Mouse (Mus musculus): Measurements from ENCODE around the gene Hoxc5.

The Hoxc5 gene

DNA sequence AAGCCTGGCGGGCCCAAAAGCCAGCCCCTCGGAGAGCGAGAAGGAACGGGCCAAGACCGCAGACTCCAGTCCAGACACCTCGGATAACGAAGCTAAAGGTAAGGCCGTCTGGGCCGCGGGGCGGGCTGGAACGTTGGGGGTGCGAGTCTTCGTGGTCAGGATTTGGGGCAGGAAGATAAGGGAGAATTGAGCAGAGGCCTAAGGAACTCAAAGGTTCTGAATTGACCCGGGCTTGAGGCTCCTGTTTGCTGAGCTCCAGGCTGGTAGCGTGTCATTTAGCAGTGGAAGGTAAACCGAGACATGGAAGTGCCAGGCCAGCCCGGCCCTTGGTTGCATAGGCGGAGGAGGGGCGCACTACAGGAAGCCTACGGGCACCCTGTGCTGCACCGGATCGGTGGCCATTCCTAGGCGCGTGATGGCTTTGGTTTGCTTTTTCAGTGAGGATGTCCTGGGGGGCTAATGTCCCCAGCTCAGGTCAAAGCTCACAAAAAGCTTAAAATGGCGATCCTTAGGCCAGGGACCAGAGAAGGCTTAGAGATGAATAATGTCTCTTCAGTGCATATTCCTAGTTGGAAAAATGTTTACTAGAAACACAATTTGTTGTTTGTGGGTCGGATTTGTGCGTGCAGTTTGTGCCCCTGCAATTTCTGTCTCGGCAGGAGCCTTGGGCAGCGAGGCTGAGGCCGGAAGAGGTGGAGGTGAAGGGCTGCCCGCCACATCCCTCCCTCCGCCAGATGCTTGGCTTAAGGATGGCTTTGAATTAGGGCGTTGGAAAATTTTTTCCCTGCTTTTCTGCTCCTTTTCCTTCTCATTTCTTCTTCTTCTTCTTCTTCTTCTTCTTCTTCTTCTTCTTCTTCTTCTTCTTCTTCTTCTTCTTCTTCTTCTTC, 511 bp downstream of the Hoxc5 start:
- DNase-seq (ENCODE audit: low spot score) = no peak

DNA sequence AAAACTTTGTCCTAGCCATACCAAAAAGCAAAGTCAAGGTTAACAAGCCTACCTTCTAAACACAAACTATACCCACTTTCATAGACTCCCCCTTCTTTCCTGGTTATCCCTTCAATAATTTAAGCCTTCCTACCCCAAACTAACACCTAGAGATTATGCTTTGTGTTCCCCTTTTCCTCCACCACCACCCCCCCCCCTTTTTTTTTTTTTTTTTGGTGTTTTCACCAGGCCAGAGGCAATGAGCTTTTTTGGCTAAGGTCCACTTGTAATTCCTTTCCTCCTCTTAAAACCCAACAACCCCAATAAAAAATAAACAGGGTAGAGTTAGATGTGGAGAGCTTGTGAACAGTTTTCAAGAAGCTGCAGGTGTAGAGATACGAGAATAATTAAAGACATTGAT, 2.1 kb downstream of the Hoxc5 start:
- DNase-seq (ENCODE audit: low spot score) = no peak

DNA sequence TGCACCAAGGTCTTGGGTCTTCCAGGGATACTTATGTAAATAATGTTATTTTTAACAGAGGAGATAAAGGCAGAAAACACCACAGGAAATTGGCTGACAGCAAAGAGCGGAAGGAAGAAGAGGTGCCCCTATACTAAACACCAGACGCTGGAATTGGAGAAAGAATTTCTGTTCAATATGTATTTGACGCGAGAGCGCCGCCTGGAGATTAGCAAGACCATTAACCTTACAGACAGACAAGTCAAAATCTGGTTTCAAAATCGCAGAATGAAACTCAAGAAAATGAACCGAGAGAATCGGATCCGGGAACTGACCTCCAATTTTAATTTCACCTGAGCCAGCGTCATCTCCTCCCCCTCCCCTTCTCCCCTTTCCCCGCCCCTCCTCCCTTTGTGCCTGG, 3.5 kb downstream of the Hoxc5 start:
- DNase-seq (ENCODE audit: low spot score) = no peak

DNA sequence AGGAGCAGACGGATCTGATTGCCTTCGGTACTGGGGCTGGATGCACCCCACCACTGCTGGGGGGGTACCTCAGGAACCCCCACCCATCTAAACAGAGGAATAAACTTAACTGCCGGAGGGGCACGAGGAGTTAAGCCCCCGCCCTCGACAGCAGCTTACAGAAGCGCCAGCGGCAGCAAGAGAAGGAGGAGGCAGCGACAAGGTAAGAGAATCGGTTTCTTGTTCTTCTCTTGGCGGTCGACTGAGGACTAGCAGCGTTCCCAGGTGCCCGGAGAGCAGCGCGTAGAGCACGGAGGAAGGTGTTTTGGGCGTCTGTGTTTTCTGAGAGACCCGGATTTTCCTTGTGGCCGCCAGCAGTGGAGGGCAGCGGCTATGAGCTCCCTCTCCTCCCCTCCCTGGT, 5.0 kb downstream of the Hoxc5 start:
- DNase-seq (ENCODE audit: low spot score) = no peak

DNA sequence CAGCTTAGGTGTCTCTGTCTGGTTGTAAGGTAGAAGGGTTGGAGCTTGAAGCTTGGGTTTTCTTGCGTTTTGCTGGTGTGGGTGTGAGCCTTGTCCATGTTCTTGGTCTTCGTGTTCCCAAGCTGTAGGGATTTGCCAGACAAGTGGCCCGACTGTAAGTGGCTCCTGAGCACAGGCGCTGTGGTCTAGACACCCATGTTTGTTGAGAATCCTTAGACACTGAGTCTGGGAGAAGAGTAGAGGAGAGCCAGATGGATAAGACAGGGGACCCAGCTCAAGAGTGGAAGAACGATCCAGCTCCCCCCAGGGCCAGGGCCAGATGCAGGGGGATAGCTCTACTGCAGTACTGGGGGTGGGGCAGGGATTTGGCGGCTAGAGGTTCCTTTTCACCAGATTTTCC, 5.5 kb downstream of the Hoxc5 start:
- no peak for DNase-seq (ENCODE audit: low spot score)

DNA sequence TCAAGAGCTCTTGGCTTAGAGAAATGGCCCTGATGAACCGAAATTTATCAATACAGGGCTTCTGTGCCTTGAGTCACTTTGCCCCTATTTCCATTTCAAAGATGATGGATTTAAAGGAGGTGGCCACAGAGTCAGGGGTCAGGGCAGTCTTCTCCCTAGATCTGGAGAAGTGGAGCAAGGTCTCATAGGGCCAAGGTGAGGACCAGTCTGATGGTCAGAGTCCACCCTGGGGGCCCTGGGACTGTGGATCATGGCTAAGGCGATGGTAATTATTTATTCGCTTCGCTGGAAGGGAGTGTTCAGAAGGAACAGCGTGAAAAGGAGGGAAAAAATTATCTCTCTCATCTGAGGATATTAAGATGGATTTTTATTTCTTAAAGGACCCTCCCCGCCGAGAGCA, 7.8 kb downstream of the Hoxc5 start:
- DNase-seq (ENCODE audit: low spot score) = no peak

DNA sequence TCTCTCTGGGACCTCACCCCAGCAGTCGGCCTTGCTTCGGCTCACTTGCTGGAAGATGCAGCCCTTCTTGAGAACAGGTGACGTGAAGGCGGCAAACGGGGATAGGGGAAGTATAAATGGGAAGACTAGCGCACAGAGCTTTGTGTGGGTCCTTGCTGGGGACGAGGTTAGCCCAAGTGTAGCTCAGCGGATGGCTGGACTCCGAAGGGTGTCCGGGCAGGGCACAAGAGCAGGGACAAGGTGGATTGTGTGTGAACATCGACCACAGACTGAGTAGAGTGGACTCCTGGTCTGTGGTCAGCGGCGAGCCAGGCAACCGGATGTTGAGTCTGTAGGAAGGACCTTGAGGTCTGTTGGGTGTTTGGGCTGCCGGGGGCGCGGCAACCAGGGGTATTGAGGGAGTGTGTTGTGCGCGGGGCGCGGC, 8.5 kb downstream of the Hoxc5 start:
- no peak for DNase-seq (ENCODE audit: low spot score)

DNA sequence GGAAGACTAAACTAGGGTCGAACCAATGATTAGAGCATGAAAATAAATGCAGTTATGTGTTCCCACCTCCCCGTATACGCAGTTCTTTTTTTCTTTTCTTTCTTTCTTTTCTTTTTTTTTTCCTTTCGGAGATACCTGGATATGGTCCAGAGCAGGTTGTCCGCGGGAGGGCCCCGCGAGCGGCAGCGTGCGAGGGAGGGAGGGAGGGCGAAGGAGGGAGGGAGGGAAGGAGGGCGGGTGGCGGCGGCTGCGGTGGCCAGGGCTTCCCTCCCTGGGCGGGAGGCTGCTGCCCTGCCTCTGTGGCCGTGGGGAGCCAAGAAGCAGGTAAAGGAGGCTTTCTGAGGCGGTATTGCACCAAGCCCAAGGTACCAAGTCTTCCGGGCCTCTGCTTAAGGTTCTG, 8.9 kb downstream of the Hoxc5 start, which contains the start of gene Hoxc9:
Gene Hoxc9 (plus strand): TSS at position 269 of the 400 bp plus-strand sequence.
- DNase-seq (ENCODE audit: low spot score) = no peak

DNA sequence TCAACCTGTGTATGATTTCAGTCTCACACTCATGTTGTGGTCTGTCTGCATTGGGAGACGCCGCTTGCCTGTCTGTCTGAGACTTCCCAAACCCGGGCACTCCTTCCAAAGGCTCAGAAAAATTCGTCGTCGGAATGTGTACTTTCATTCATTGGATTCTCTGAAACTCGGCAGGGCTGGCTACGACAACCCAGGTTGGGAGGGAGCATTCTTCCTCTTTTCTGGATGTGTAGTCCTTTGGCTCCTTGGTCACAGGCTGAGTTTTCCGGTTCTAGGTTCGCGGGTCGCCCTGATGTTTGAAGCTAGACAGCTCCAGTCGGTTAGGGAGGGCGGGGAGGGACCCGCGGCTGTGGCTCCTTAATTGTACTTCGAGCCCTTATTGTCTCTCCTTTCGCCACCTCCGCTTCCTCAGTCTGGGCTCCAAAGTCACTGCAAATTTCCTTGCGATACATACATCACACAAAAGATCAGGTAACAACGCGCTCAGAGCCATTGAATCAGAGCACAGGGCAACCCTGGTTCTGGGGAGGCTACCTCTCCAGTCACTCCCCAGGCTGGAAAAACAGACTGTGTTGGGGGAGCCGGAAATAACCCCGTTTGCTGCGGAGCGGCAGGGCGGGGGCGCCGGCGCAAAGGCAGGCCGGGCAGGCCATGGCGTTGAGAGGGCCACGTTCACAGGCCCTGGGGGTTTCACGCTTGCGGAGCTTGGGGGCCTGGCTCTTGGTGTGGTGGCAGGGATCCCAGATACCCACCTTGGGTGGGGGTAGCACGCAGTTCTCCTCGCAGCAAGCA, 9.6 kb downstream of the Hoxc5 start:
- no peak for DNase-seq (ENCODE audit: low spot score)

DNA sequence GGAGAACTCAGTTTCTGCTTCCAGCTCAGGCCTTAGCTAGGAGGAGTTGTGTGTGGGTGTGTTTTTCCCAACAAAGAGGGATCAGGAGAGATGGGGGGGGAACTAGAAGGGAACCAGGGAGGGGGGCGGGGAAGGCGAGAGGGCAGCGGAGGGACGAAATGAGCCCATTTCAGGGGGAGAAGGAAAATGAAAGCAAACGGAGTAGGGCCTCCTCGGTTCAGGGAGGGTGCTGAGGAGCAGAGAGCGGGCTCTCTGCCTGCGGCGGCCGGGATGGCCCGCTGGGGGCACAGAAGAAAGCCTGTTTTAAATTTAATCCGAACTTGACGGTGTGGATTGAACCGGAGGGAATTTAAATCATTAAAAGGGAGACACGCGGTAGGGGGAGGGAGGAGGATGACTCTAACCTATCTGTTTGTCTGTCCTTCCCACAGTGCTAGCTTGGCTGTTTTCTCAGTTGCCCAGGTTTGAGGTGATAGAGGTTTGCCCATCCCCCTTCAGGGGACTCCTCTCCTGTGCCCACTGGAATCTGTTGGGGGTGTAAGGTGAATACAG, 10.3 kb downstream of the Hoxc5 start:
- no peak for DNase-seq (ENCODE audit: low spot score)

DNA sequence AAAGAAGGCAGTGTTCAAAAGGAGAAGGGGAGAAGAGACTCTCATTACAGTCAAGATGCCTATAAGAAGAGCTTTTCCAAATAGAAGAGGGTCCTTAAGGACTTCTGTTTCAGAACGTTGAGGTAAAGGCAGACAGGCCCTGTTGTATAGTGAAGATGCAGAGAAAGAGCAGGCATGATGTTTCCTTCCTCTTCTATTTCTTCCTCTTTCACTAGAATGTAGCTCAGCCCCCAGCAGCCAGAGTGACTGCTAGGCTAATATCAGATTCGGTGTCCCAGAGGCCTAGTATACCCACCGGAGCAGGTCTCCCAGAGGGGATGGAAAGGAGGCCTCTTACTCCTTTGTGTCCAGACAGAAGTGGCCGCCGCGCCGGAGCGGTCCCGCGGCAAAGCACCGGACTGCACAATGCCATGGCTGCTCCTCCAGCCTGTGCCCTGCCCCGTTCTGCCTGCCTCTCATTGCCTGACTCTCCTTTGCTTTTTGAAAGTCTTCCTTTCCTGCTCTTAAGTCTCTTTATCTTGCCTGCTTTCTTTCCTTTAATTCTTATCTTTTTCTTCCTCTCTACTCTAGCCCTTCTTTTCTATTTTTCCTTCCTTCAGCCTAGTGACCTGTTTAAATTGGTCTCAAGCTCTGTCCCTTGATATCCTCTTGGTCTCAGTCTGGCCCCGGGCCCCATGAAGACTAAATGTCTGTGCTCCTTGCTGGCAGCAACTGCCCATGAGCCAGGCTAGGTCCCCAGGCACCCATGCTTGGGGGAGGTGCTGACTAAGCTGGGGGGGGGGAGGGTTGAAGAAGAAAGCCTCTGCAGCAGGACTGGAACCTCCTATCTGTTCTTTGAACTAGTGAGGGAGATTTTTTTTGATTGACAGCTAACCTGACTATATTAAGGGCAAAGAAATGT, 11.6 kb downstream of the Hoxc5 start:
- no peak for DNase-seq (ENCODE audit: low spot score)

DNA sequence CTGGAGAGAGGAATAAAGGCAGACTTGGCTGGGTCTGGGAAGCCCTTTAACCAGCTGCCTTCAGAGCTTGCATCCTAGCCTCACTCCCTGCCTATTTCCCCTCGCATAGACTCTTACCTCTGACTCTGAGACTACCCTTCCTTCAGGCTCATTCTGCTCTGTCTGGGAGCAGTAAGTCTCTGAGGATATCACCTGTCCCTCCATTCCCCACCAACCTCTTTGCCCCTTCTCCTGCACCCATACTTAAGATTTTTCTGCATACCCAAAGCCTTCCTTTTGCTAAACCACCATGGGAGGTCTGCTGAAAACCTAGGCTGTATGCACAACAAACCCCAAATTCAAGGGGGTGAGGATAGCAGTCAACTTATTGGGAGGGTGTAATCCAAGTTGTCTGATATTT, 12.7 kb downstream of the Hoxc5 start:
- no peak for DNase-seq (ENCODE audit: low spot score)

DNA sequence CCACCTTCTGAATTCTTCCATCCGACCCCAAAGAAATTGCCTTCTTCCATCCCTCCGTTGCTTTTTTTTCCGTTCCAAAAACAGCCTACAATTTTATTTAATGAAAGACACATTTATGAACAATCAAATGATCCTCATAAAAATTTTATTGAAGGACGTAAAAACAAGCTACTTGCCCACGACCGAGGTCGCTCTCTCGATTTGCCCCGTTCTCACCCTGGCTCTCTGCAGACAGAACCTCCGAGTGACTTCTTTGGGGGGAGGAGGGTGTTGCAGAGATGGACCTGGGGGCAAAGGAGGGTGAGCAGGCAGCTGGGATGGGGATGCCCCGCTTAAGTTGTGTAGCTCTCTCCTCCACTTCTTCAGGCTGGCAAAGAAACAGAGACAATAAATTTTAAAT, 13.1 kb downstream of the Hoxc5 start:
- no peak for DNase-seq (ENCODE audit: low spot score)

DNA sequence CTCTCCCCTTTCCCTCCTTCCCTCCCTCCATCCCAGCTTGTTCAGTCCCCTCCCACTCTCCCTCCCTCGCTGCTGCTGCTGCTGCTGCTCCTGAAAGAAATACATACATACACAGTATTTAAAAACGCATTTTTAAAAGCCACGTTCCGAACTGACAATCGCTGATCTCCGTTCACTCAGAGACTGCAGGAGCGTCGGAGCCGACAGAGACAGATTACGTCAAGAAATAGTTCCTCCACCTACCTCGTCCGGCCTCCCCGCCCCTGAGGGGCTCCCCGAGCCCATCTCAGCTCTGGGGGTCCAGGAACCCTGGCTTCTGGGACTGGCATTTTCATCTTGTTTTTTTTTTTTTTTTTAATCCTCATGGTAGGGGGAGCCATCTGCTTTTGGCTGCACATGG, 13.7 kb downstream of the Hoxc5 start:
- no peak for DNase-seq (ENCODE audit: low spot score)

DNA sequence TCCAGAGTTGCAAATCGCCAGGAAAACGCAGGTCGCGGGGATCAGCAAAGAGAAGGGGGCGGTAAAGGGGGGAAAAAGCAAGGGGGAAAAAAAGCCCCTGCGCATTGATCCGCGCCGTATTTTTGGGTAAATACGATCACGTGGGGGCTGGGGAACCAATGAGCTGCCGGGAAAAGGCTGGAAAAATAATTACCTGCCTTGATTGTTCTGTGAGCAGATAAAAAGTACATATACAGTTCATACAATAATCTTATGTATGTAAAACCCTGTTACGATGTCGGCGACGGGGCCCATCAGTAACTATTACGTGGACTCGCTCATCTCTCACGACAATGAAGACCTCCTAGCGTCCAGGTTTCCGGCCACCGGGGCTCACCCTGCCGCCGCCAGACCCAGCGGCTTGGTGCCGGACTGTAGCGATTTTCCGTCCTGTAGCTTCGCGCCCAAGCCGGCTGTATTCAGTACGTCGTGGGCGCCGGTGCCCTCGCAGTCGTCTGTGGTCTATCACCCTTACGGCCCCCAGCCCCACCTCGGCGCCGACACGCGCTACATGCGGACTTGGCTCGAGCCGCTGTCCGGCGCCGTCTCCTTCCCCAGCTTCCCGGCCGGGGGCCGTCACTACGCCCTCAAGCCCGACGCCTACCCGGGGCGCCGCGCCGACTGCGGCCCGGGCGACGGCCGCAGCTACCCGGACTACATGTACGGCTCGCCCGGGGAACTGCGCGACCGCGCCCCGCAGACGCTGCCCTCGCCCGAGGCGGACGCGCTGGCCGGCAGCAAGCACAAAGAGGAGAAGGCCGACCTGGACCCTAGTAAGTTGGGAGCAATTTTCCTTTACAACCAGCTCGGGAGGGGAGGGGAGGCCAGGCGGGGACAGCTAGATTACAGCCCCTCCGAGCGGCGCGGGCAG, 14.4 kb downstream of the Hoxc5 start:
- no peak for DNase-seq (ENCODE audit: low spot score)

DNA sequence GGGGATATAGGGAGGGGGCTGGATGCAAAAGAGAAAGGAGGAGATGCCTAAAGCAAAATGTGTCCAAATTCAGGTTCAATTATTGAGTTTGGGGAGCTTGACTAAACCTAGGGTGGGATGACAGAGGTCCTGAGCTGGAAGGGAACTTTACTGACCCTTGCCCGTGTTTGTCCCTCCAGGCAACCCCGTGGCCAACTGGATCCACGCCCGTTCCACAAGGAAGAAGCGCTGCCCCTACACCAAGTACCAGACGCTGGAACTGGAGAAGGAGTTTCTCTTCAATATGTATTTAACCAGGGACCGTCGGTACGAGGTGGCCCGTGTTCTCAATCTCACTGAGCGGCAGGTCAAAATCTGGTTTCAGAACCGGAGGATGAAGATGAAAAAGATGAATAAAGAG, 16.5 kb downstream of the Hoxc5 start:
- DNase-seq (ENCODE audit: low spot score) = no peak

DNA sequence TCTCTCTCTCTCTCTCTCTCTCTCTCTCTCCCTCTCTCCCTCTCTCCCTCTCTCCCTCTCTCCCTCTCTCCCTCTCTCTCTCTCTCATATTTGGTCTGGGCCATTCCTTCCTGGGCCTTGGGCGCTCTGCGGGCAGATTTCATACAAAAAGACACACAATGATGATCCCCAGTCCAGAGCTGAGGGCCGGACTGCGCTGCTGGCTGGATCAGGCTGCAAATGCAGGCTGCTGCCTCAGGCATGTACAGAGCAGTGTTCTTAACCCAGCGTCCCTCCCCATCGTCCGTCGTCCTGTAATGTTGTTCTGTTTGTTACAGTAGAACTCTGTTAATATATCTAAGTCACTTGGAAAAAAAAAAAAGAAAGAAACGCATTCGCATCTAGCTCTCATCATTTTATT, 17.3 kb downstream of the Hoxc5 start:
- no peak for DNase-seq (ENCODE audit: low spot score)

DNA sequence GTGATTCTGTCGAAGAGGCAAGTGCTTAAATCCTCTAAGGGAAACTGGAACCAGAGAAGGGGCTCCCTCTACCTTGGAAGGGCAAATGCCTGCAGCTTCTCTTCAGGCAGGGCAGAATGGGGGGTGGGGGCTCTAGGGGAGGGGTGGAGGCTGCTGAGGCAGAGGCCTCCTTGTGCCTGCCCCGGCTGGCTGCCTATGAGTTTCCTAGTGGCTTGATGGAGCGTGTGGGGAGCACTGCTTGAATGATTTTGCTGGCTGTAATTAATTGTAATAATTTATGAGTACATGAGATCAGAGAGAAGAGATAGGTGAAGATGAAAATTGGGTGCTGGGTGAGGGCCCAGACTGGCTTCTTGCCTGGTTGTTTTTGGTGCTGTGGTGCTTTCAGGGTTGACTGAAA, 17.7 kb downstream of the Hoxc5 start:
- DNase-seq (ENCODE audit: low spot score) = no peak

DNA sequence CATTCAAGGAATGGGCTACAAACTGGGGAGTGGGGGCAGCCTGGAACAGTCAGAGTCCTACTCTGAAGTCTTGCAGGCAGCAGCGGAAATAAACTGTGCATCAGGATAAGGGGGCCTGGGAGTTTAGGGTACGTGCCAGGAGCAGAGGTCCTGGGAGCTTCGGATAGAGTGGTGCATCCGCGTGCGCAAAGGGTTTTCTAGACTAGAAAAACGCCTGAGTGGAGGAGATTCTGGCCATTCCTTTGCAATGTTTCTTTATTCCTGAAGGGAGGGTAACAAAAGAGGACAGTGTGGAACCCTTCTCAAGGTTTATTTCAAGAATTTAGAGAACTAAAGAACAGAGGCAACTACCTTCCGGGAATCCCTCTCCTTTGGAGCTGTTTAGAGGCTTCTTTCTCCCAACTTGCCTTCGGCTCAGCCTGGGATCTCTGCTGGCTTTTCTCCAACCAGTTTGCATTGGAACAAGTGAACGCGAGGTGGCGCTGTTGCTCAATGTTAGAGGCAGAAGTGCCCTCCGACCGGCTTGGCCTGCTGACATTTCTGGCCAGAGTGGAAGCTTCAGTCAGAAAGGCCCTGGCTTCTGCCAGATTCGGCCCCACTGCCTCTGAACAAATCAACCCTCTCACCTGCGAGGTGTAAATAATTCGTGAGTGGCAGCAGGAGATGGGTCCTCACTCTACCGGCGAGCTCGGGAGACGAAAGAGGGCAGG, 20.0 kb downstream of the Hoxc5 start:
- peak; percentile 93 for DNase-seq (ENCODE audit: low spot score)

DNA sequence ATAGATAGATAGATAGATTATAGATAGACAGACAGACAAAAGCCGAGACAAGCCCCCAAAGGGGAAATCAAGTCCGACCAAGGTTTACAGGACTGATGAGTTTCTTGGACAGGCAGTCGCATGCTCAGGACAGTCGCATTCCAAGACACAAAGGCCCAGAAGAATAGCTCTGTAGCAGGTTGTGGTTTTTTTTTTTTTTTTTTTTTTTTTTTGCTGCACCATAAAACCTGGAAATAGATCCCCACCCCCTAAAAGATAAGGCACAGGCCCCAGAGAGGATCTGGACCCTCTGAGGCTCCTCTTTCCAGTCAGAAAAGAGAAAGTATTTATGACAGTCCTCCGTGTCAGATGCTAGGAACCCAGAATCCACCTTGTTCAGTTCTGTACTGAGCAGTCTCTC, 20.8 kb downstream of the Hoxc5 start:
- DNase-seq (ENCODE audit: low spot score) = no peak
